Mouse (Mus musculus): ENCODE measurements around the gene Triobp.

GRCm38 (mm10) chr15:79018191-79018590 is 70.7 kb downstream of the Triobp start:
- TF ChIP-seq EP300 (IDR thresholded peaks at IDR 0.05; ENCODE audit: low read depth) (no peak), CTCF (IDR thresholded peaks at IDR 0.05; ENCODE audit: low read depth) (no peak)

Measured in heart, postnatal 0 days (tissue).